Mouse (Mus musculus) erythroblast, embryonic 14.5 days (primary cell): ENCODE results near the gene Art2b. TPM values are rescaled to one million over a fixed set of nuclear protein-coding genes. Genes with fewer than 3 reads are reported as not detected.
"Not testable (repeated sequence)": the region's sequence is repeated elsewhere in the genome, so short reads cannot be mapped to it uniquely, and the experiment has no call there.

ENCODE experiments used
- H3K27me3 ChIP-seq: 2 replicates; pipeline ENCODE4 v1.6.1; 2012; ENCODE audit warnings: inconsistent platforms; ENCODE audit not compliant: control insufficient read depth
- H3K36me3 ChIP-seq: 2 replicates; pipeline ENCODE4 v1.6.1; 2012; ENCODE audit warnings: mild to moderate bottlenecking, inconsistent platforms; ENCODE audit not compliant: control insufficient read depth
- H3K4me1 ChIP-seq: 2 replicates; pipeline ENCODE4 v1.6.1; 2012; ENCODE audit warnings: inconsistent platforms; ENCODE audit not compliant: control insufficient read depth
- H3K4me3 ChIP-seq: replicated peaks from 2 replicates; pipeline ENCODE3; 2012; ENCODE audit warnings: moderate library complexity, mild to moderate bottlenecking, inconsistent platforms
- H3K9me3 ChIP-seq: 2 replicates; pipeline ENCODE4 v1.6.1; 2012; ENCODE audit warnings: low read length, inconsistent platforms, mixed read lengths; ENCODE audit not compliant: control insufficient read depth
- GATA1 ChIP-seq: IDR thresholded peaks from 2 replicates; pipeline ENCODE4 v1.6.1; 2012; ENCODE audit warnings: low read length, inconsistent platforms, mixed read lengths
- TAL1 ChIP-seq: IDR thresholded peaks from 3 replicates; pipeline ENCODE4 v1.6.1; 2012; ENCODE audit warnings: low read length, inconsistent platforms, mixed read lengths
- polyA plus RNA-seq: library from polyadenylated mRNA; stranded (reverse); fragments of >175 nt; gene quantifications from 2 replicates; pipeline ENCODE4 v1.2.3, GENCODE M21; 2012

The Art2b gene
- polyA plus RNA-seq, 1 experiment: not detected

DNA sequence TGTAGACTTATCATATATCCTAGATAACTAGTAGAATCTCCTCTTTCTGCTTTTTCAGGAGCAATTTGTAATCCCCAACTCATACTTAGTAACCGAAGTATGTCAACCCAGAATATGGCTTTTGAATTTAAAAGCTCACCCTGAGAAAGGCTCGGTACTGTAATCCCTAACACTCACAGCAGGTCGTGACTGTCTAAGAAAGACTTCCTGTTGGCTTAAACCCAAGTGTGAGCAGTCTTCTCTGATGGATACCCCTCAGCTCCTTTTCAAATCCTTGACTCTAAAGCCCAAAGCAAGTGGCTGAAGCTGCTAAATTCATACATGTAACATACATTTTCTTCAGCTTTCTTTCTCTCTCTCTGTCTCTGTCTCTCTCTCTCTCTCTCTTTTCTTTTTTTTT, 11.0 kb downstream of the Art2b start:
- Histone ChIP-seq H3K27me3 (no peaks in the 10 kb centered on the region), H3K4me3 (no peak overlapping the region), H3K4me1 (no peaks in the 10 kb centered on the region), H3K9me3 (no peaks in the 10 kb centered on the region), H3K36me3 (no peaks in the 10 kb centered on the region)
- no peak for TF ChIP-seq GATA1
- TF ChIP-seq TAL1: no peak

DNA sequence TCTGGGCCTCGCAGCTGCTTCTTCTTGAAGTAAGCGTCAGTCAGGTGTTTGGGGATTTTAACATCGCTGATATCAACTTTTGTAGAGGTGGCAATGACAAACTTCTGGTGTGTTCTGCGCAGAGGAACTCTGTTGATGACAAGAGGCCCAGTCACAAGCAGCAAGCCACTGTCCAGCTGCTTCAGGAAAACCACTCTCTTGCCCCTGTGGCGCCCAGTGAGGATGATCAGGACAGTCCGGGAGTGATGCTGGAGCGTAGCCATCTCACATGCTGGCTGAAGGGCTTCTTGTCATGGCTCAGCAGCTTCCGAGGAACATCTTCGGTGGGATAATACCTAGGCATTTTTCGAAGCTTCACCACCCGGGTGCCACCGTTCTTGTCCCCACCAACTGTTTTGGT, 11.8 kb downstream of the Art2b start:
- H3K27me3 ChIP-seq, H3K4me1 ChIP-seq, H3K4me3 ChIP-seq: not testable (repeated sequence)

DNA sequence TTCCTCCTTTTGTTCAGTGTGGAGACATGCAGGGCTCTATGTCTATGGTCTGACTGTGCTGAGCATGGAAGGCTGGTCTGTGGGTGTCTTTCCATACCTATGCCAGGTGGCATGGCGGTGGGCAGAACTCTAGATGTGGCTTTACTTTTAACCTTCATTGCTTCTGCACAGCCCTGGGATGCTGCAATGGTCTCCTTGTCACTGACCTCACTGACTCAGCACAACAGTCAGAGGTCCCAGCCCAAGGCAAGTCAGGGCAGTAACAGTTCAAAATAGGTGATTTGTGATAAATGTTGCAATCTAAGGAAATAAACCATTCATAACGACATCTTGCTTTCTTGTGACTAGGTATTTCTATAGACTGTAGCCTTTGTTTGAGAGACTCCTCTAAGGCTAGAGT, 21.3 kb downstream of the Art2b start:
- Histone ChIP-seq H3K9me3 (0 out of 2 replicates have a peak, but pooled peaks cover 2% of the 10 kb centered on the region), H3K4me3 (no peak overlapping the region), H3K36me3 (no peaks in the 10 kb centered on the region), H3K4me1 (no peaks in the 10 kb centered on the region), H3K27me3 (no peaks in the 10 kb centered on the region)
- no peak for TF ChIP-seq GATA1
- no peak for TF ChIP-seq TAL1

More for the DNA sequence above, 11.8 kb downstream of the Art2b start:
- H3K9me3 ChIP-seq, H3K36me3 ChIP-seq: not testable (repeated sequence)

DNA sequence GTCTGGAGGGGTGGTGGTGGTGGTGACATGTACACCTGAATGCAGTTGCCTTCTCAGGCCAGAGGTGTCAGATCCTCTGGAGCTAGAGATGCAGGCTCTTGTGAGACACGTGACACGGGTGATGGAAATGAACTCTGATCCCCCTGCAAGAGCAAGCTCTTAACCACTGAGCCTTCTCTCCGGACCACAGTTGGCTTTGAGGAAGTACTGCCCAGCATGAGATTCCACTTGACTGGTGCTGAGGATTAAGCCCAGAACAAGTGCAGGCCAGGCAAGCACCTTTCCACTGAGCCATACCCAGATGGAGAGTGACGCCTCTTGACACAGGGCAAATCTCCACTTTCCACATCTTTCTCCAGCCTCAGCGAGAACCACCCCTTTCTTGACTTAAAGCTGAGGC, 26.0 kb downstream of the Art2b start:
- H3K9me3 ChIP-seq, H3K36me3 ChIP-seq, H3K4me3 ChIP-seq, H3K27me3 ChIP-seq, H3K4me1 ChIP-seq: not testable (repeated sequence)

DNA sequence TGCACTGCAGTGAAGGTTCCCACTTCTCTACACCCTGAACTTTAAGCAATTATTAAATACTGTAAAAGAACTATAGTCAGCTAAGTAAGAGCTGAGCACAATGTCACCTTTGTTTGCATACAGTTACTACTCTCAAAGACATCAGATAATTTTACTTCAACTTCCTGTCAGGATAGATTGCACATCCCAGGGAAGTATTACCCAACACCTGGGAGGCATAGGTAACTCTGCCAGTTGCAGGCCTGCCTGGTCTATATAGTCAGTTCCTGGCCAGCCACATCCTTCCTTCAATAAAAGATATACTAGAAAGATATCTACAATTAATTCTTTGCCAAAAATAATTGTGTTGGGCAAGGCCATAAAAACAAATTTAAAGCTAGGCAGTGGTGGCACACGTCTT, 28.0 kb downstream of the Art2b start:
- Histone ChIP-seq H3K36me3 (no peaks in the 10 kb centered on the region), H3K9me3 (no peaks in the 10 kb centered on the region), H3K27me3 (no peaks in the 10 kb centered on the region), H3K4me1 (no peaks in the 10 kb centered on the region), H3K4me3 (no peak overlapping the region)
- TF ChIP-seq TAL1 (no peak), GATA1 (no peak)

DNA sequence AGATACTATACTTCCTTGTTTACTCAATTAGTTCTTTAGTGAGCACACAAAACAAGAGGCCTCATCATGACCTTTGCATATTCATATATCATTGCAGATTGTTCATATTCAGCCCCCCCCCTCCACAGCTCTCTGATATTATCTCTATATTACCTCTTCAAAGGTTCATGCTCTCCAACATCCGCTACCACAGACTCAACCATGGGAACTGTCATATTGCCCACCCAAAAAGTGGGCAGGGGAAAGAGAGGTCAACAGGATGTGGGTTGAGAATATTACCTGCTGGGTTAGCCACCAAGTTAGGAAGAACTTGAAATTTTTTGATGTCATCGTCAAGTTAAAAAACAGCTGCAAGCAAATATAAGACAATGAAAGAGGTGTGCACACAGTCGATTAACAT, 29.9 kb downstream of the Art2b start:
- not testable (repeated sequence) for H3K36me3 ChIP-seq, H3K9me3 ChIP-seq, H3K4me1 ChIP-seq, H3K4me3 ChIP-seq, H3K27me3 ChIP-seq

DNA sequence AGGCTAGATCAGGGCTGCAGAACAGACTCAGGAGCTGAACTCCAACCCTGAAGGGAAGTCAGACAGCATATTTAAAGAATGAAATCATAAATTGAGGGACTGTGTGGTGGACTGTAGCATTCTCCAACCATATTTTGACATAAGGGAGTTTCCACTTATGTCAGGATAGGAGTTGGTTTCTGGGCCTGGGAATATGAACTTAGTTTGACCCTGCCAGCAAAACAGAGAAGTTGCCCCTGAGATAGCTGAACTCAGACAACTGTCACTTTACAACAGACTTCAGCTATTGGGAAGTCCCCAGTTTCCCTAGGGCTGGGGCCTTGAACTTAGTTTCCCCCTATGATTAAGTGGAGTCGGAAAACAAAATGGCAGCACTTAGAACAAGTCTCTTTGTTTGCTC, 33.9 kb downstream of the Art2b start:
- no peaks in the 10 kb centered on the region for H3K27me3 ChIP-seq
- H3K4me1 ChIP-seq: no peaks in the 10 kb centered on the region
- no peak overlapping the region for H3K4me3 ChIP-seq
- H3K36me3 ChIP-seq: no peaks in the 10 kb centered on the region
- no peak for TF ChIP-seq TAL1
- no peak for TF ChIP-seq GATA1
- H3K9me3 ChIP-seq: no peaks in the 10 kb centered on the region

DNA sequence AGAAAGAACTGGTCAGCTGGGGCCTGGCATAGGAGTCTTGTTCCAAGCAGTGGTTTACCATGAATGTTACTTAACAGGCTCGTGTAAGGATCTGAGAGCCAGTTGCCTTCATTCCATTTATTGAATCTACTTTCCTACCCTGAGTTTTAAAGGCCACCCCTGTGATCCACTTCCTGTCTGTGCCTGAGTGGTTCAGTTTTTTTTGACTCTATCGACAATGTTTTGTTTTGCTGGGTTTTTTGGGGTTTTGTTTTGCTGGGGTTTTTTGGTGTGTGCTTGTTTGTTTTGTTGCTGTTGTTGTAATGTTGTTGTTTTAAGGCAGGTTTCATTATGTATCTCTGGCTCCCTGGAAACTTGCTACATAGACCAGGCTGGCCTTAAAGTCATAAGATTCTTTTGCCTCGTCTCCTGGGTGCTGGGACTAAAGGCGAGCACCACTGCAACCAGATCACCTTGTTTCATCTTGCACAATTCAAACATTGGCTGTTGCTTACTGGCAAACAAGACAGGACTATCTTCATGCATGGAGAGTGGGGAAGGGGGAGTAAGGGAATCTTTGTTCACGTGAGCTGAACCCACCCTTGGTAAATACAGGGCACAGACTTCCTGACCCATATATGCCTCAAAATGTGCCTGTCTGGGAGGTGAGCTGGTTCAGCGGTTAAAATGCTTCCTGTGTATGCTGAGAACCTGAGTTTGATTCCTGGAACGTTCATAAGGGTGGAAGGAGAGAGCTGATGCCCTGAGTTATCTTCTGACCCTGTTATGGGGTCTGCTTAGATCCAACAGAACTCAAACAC, 34.5 kb downstream of the Art2b start:
- Histone ChIP-seq H3K27me3 (no peaks in the 10 kb centered on the region), H3K4me1 (no peaks in the 10 kb centered on the region), H3K4me3 (no peak overlapping the region), H3K9me3 (no peaks in the 10 kb centered on the region), H3K36me3 (no peaks in the 10 kb centered on the region)
- TF ChIP-seq TAL1 (no peak), GATA1 (no peak)

DNA sequence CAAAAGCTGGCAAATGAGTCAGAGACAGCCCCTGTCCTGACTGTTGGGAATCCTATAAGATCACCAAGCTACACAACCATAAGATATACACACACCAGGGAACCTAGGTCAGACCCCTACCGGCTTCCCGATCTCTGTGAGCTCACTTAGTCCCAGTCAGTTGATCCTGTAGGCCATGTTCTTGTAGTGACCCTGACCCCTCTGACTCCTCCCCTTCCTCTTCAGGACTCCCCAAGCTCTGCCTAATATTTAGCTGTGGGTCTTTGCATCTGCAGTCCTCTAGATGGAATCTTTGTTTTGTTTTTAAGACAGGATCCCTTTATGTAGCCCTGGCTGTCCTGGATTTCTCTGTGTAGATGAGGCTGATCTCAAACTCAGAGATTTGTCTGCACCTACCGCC, 36.1 kb downstream of the Art2b start:
- H3K27me3 ChIP-seq: no peaks in the 10 kb centered on the region
- no peaks in the 10 kb centered on the region for H3K4me1 ChIP-seq
- TF ChIP-seq GATA1: no peak
- TF ChIP-seq TAL1: no peak
- no peaks in the 10 kb centered on the region for H3K36me3 ChIP-seq
- H3K4me3 ChIP-seq: no peak overlapping the region
- no peaks in the 10 kb centered on the region for H3K9me3 ChIP-seq

DNA sequence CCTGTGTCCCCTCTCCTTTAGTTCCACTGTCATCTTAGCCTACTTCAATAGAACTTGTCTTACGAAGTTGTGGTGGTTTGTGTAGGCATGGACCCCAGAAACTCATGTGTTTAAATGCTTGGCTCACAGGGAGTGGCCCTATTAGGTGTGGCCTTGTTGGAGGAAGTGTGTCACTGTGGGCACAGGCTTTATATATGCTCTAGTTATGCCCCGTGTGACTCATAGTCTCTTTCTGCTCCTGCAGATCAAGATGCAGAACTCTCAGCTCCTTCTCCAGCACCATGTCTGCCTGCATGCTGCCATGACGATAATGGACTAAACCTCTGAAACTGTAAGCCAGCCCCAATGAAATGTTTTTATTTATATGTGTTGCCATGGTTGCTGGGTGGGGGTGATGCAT, 37.7 kb downstream of the Art2b start:
- H3K4me1 ChIP-seq: no peaks in the 10 kb centered on the region
- no peak overlapping the region for H3K4me3 ChIP-seq
- no peak for TF ChIP-seq GATA1
- TF ChIP-seq TAL1: no peak
- H3K36me3 ChIP-seq: no peaks in the 10 kb centered on the region
- H3K9me3 ChIP-seq: no peaks in the 10 kb centered on the region
- H3K27me3 ChIP-seq: no peaks in the 10 kb centered on the region
